Mouse (Mus musculus) frontal cortex, adult (tissue): Measurements from ENCODE around the gene Psmd2.

ENCODE experiments used
- ATAC-seq: cut with Nextera tagmentation; 2 replicates; pipeline ENCODE4 v1.9.2; 2017; ENCODE audit warnings: mild to moderate bottlenecking, moderate library complexity, mixed read lengths; ENCODE audit not compliant: low TSS enrichment

The Psmd2 gene

DNA sequence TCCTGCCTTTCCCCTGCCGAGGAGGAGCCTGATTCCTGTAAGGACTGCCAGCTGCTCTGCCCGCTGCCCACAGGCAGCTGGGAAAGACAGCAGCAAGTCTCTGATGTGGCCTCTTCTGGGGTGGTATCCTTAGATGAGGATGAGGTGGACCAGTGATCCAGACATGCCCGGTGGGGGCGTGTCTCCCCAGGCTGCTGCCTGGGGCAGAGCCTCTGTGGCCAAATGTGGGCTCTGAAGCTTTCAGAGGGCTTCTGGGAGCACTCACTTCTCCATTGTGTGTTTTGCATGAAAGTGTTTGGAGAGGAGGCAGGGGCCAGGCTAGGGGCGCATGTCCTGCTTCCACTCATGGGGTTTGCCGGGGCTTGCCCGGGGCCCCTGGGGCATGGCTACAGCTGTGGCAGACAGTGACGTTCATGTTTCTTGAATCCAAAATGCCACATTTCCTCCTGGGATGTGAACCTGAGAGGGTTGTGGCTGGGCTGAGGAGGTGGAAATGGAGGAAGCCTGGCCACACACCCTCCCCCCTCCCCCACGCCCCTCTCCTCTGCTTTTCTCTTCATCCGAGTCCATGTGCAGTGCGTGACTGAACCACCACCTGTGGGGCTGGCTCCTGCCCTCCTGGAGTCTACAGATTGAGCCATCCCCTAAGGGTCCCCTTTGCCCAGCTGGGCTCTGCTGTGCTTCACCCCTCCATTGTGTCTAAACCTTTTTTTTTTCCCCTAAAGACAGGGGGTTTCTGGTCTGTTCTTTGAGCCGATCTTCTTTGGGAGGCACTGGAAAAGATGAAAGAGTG, 50.5 kb downstream of the Psmd2 start:
- ATAC-seq, result no peak

- peak; percentile 28; the same call in 1 of the 2 replicates for ATAC-seq
Observed at GRCm38 (mm10) chr16:20702522-20702893, 51.1 kb downstream of the Psmd2 start.

DNA sequence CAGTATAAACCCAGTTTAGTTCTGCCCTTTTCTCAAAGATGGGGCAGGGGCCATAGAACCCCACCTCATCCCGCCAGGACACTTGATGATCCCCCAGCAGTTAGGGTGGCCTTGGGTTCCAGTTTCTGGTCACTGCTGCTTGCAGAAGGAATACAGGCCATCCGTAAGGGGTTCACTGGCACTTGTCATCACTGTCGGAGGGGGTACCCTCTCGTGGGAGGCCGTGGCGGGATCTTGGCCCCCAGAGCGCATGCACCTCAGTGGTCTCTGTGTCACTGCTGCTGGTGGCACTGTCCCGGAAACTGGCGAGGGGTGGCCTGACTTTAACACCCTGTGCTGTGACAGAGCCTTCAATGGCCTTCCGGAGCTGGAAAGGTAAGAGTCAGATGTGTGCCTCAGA, 51.6 kb downstream of the Psmd2 start:
- no peak for ATAC-seq

DNA sequence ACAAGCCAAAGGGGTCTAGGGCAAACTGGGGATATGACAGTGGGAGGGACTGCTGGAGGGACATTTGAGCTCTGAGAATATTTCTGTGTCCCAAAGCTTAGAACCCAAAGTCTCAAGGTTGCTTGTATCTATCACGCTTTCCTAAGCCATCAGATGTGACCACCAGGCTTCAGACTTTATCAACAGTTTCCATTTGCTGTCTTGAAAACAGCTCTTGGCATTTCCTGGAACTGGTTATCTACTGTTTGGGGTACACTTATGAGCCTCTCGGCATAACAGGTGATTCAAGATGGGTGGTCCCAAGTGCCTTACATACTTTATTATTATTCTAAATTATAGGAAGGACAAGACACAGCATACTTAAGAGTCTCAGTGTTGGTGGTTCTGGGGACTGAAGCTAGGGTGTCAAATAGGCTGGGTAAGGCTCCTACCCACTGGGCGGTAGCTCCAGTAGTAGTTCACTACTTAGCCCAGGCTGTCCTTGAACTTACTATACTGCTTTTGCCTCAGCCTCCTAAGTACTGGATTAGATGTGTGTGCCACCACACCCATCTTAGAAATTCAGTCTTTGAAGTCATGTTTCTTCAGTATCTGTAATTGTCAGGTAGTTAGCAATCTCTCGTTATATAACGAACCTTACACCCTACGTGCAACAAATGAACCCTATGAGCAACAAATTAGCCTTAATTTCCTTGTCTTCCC, 52.4 kb downstream of the Psmd2 start:
- no peak for ATAC-seq

DNA sequence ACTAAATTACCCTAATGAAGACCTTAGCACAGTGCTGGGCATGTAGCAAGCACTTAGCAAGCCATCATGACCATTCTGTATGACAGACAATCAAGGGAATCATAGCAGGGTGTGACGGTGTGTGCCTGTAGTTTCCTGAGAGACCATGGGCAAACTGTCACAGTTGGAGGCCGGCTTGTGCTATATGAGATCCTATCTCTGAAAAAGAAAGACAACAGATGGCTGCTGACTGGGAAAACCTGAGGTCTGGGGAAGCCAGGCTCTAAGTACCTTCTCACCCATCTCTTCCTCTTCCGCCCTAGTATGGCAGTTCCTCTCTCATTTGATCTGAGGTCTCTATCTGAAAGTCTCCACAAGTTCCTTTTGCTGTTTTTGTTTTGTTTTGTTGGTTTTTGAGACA, 54.3 kb downstream of the Psmd2 start:
- ATAC-seq, result no peak

DNA sequence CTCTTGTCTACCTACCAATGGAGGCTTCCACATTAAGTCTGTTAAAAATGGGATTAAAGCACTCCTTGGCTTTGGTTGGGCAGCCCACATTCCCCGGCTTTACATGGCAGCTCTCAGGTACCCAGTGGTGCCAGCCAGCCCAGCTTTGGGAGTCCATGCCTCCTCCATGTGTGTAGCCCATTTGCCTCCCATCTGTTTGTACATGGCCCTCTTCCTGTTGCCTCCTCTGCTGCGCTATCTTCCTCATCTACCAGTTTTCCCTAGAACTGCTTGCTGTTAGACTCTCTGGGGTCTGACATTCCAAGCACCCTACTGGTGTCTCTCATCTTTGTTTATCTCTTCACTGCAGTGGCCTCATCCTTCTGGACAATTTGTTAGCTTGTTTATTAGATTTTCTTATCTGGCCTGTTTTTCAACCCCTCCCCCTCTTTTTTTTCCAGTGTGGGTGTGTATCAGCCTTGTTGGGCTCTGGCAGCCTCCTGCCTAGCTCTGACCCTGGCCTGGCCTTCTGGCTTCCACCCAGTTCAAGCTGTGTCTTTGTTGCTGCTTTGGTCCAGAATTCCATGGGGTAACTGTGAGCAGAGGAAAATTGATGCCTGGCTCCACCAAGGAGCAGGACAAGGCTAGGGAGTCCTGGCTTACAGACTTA, 55.1 kb downstream of the Psmd2 start:
- ATAC-seq, result no peak

DNA sequence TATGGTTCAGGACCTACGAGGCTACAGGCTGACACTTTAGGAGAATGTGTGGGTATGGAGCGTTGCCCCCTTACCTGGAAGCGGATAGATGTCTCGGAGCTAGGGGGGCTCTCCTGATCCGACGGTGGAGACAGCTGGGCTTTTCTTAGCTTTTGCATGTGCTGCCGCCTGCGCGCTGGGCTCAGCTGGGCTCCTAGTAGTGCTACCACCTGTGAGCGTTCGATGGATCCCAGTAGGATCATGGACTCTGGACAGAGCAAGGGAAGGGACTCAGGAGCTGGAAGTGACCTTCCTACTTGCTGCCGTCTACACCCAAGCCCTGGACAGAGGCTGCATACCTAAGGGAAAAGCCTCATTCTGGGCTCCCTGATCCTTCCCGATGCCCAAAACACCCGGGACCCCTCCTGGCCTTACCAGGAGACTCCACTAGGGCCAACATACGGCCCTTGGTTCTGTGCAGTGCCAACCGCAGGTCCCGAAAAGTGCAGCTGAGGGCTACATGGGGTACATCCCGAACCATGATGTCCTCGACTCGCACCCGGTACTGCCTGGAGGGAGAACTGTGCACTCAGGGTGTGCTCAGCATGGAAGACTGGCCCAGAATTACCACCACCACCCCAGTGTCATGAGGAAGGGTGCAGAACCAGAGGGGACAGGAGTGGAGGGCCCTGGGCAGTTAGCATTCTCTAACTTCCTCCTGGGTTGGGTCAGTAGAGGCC, 56.9 kb downstream of the Psmd2 start:
- ATAC-seq, result no peak

GRCm38 (mm10) chr16:20708939-20709734, 57.7 kb downstream of the Psmd2 start:
- ATAC-seq, result no peak

- ATAC-seq, result no peak
Observed at GRCm38 (mm10) chr16:20710370-20710769, 58.9 kb downstream of the Psmd2 start.

DNA sequence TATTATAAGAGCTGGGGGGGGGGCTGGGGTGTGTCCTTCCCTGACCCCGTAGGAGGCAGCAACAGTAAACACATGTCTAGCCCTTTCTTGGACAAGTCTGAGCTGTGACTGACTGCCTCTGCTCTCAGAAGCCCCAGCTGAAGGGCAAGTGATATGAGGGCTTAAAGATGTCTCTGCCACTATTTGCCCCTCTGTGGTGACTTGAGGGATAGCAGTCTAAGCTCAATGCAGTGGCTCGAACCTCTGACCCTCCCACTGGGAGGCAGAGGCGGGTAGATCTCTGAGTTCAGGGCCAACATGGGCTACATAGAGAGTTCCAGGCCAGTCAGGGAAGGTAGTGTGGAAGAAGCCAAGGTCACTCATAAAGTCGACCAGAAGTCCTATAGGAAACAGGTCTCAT, 59.4 kb downstream of the Psmd2 start:
- no peak for ATAC-seq

- no peak for ATAC-seq
Observed at GRCm38 (mm10) chr16:20712190-20712589, 60.7 kb downstream of the Psmd2 start.

DNA sequence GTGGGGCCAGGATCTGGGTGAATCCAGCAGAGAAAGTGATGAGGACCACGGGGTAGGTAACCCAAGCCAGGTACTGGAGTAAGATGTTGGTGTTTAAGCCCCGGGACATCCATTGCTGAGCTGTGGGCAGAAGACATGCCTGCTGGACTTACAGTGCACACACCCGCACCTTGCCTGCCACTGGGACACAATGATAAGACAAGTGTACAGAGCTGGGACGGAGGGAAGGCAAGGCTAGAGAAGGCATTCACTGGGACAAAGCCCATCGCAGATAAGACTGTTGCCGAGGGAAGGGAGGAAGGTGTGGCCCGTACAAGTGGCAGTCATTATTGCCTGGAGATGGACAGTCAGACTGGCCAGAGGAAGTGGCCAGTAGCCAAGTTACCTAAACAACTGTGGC, 61.4 kb downstream of the Psmd2 start:
- ATAC-seq, result no peak
